Mouse (Mus musculus): ENCODE measurements around the gene Thoc6.
A peak's percentile ranks its signal among the peaks of the same experiment; 100 is the strongest.

Thoc6 gene

GRCm38 (mm10) chr17:23677236-23677679 lies 3.6 kb upstream of the Thoc6 start, which contains the start of gene Tnfrsf12a:
Tnfrsf12a (minus strand) TSS chr17:23677468.
- DNase-seq (ENCODE audit: low spot score in 2 of 2), result peak; percentile 78 to 81

- no peak for DNase-seq (ENCODE audit: low spot score in 2 of 2)
These were observed 2.9 kb upstream of the Thoc6 start for GRCm38 (mm10) chr17:23676473-23677031.

- DNase-seq (ENCODE audit: low spot score in 2 of 2), result no peak
These were observed 2.0 kb upstream of the Thoc6 start for GRCm38 (mm10) chr17:23675564-23676281.

GRCm38 (mm10) chr17:23675127-23675526 lies 1.4 kb upstream of the Thoc6 start:
- no peak for DNase-seq (ENCODE audit: low spot score in 2 of 2)

- no peak for DNase-seq (ENCODE audit: low spot score in 2 of 2)
These were observed 730 bp upstream of the Thoc6 start for GRCm38 (mm10) chr17:23674271-23674952.

- no peak for DNase-seq (ENCODE audit: low spot score in 2 of 2)
These were observed 921 bp downstream of the Thoc6 start for GRCm38 (mm10) chr17:23672761-23673160.

- no peak for DNase-seq (ENCODE audit: low spot score in 2 of 2)
These were observed 2.2 kb downstream of the Thoc6 start for GRCm38 (mm10) chr17:23671519-23671918.

GRCm38 (mm10) chr17:23670516-23671074 lies 3.1 kb downstream of the Thoc6 start:
- no peak for DNase-seq (ENCODE audit: low spot score in 2 of 2)

- no peak for DNase-seq (ENCODE audit: low spot score in 2 of 2)
These were observed 8.2 kb downstream of the Thoc6 start for GRCm38 (mm10) chr17:23665511-23665910.

GRCm38 (mm10) chr17:23664556-23665021 lies 9.1 kb downstream of the Thoc6 start:
- peak in 1 of 2 experiments; percentile 44 for DNase-seq (ENCODE audit: low spot score in 2 of 2)

- DNase-seq (ENCODE audit: low spot score in 2 of 2), result peak in 1 of 2 experiments; percentile 43
These were observed 12.2 kb downstream of the Thoc6 start for GRCm38 (mm10) chr17:23661526-23661925.

GRCm38 (mm10) chr17:23660876-23661200 lies 12.8 kb downstream of the Thoc6 start:
- no peak for DNase-seq (ENCODE audit: low spot score in 2 of 2)

GRCm38 (mm10) chr17:23660117-23660875 lies 13.4 kb downstream of the Thoc6 start, which contains the start of gene Bicdl2:
Bicdl2 (plus strand) TSS chr17:23660506.
- DNase-seq (ENCODE audit: low spot score in 2 of 2), result peak in 1 of 2 experiments; percentile 49

GRCm38 (mm10) chr17:23658450-23658849 lies 15.2 kb downstream of the Thoc6 start:
- DNase-seq (ENCODE audit: low spot score in 2 of 2), result no peak

GRCm38 (mm10) chr17:23654410-23654809 lies 19.3 kb downstream of the Thoc6 start:
- DNase-seq (ENCODE audit: low spot score in 2 of 2), result no peak

GRCm38 (mm10) chr17:23654001-23654400 lies 19.7 kb downstream of the Thoc6 start:
- DNase-seq (ENCODE audit: low spot score in 2 of 2), result no peak

GRCm38 (mm10) chr17:23653324-23653723 lies 20.4 kb downstream of the Thoc6 start:
- DNase-seq (ENCODE audit: low spot score in 2 of 2), result no peak

GRCm38 (mm10) chr17:23651363-23651762 lies 22.3 kb downstream of the Thoc6 start:
- no peak for DNase-seq (ENCODE audit: low spot score in 2 of 2)

- DNase-seq (ENCODE audit: low spot score in 2 of 2), result no peak
These were observed 27.8 kb downstream of the Thoc6 start for GRCm38 (mm10) chr17:23645894-23646293.

GRCm38 (mm10) chr17:23644613-23645495 lies 28.8 kb downstream of the Thoc6 start, which contains the start of gene Mmp25:
Mmp25 (minus strand) TSS chr17:23645277.
- no peak for DNase-seq (ENCODE audit: low spot score in 2 of 2)

Data from thymus, postnatal 10 days (tissue).